Mouse (Mus musculus) MEL (cell line): ENCODE data around the gene Tspan18. TPM values are rescaled to one million over a fixed set of nuclear protein-coding genes. Genes with fewer than 3 reads are reported as not detected.

Source experiments
- DNase-seq: peaks from one replicate; pipeline ENCODE4 v3.0.0; 2011; ENCODE audit warnings: low read depth, low spot score
- H3K27ac ChIP-seq: 2 replicates; pipeline ENCODE4 v1.5.1; 2012; ENCODE audit warnings: low read depth, mild to moderate bottlenecking, control low read depth, low read length, moderate library complexity; ENCODE audit not compliant: control insufficient read depth
- H3K27me3 ChIP-seq, 2 experiments: fragments of 150-350 bp in 1 of 2; sonication (generic) in 1 of 2; 2 replicates each; pipeline ENCODE4 v1.6.1; 2012; ENCODE audit warnings: low read length in 2 of 2, mild to moderate bottlenecking in 2 of 2, improper control_type of control experiment in 1 of 2, moderate library complexity in 1 of 2; ENCODE audit not compliant: insufficient read depth in 2 of 2, control insufficient read depth in 1 of 2
- H3K36me3 ChIP-seq, 2 experiments: 2 replicates each; pipeline ENCODE4 v1.6.1; 2012 to 2014; ENCODE audit warnings: low read length in 2 of 2, improper control_type of control experiment in 1 of 2, inconsistent platforms in 1 of 2, mild to moderate bottlenecking in 1 of 2; ENCODE audit not compliant: insufficient read depth in 2 of 2, control insufficient read depth in 1 of 2
- H3K4me1 ChIP-seq, 2 experiments: fragments of 150-350 bp in 1 of 2; sonication (generic) in 1 of 2; 2 replicates each; pipeline ENCODE4 v1.6.1; 2012; ENCODE audit warnings: low read length in 2 of 2, improper control_type of control experiment in 1 of 2, mild to moderate bottlenecking in 1 of 2; ENCODE audit not compliant: insufficient read depth in 2 of 2, control insufficient read depth in 1 of 2
- H3K4me3 ChIP-seq, 2 experiments: fragments of 150-350 bp in 1 of 2; sonication (generic) in 1 of 2; 2 replicates each; pipeline ENCODE4 v1.5.1; 2012; ENCODE audit warnings: low read depth in 2 of 2, low read length in 2 of 2, mild to moderate bottlenecking in 2 of 2, moderate library complexity in 2 of 2, control low read depth in 1 of 2, improper control_type of control experiment in 1 of 2; ENCODE audit not compliant: control insufficient read depth in 1 of 2, insufficient read depth in 1 of 2
- H3K79me2 ChIP-seq: 2 replicates; pipeline ENCODE4 v1.6.1; 2012; ENCODE audit warnings: mild to moderate bottlenecking, low read length, moderate library complexity; ENCODE audit not compliant: control insufficient read depth, poor library complexity, insufficient read depth
- H3K9ac ChIP-seq: 2 replicates; pipeline ENCODE4 v1.6.1; 2012; ENCODE audit warnings: low read depth, mild to moderate bottlenecking, control low read depth, low read length, moderate library complexity; ENCODE audit not compliant: control insufficient read depth, poor library complexity, severe bottlenecking
- H3K9me3 ChIP-seq: fragments of 150-350 bp; sonication (generic); replicated peaks from 2 replicates; pipeline ENCODE4 v1.6.1; 2012; ENCODE audit warnings: mild to moderate bottlenecking, low read length, improper control_type of control experiment, moderate library complexity; ENCODE audit not compliant: insufficient read depth
- BHLHE40 ChIP-seq: IDR thresholded peaks from 2 replicates; pipeline ENCODE4 v1.6.1; 2012; ENCODE audit warnings: low read depth, mild to moderate bottlenecking, inconsistent platforms, low read length, improper control_type of control experiment, borderline replicate concordance
- CTCF ChIP-seq, 3 experiments: IDR thresholded peaks in 2 of 3; conservative IDR thresholded peaks in 1 of 3; 2 replicates each; pipeline ENCODE4 v1.5.1; 2011 to 2012; ENCODE audit warnings: low read length in 3 of 3, low read depth in 2 of 3, mild to moderate bottlenecking in 2 of 3, improper control_type of control experiment in 1 of 3, inconsistent platforms in 1 of 3, mixed read lengths in 1 of 3, moderate library complexity in 1 of 3; ENCODE audit not compliant: control insufficient read depth in 1 of 3, insufficient read depth in 1 of 3, poor library complexity in 1 of 3, severe bottlenecking in 1 of 3
- EP300 ChIP-seq, 2 experiments: IDR thresholded peaks; 2 replicates each; pipeline ENCODE4 v1.6.1; 2011; ENCODE audit warnings: improper control_type of control experiment in 2 of 2, low read length in 2 of 2, low read depth in 1 of 2, mild to moderate bottlenecking in 1 of 2
- ETS1 ChIP-seq: IDR thresholded peaks from 2 replicates; pipeline ENCODE4 v1.6.1; 2012; ENCODE audit warnings: low read depth, mild to moderate bottlenecking, inconsistent platforms, low read length, improper control_type of control experiment, moderate library complexity
- GABPA ChIP-seq: IDR thresholded peaks from 2 replicates; pipeline ENCODE4 v1.6.1; 2012; ENCODE audit warnings: low read depth, mild to moderate bottlenecking, inconsistent platforms, low read length, improper control_type of control experiment, moderate library complexity
- KAT2A ChIP-seq: conservative IDR thresholded peaks from 2 replicates; pipeline ENCODE4 v1.6.1; 2012; ENCODE audit warnings: low read depth, low read length, improper control_type of control experiment, inconsistent platforms
- MAX ChIP-seq: IDR thresholded peaks from 2 replicates; pipeline ENCODE4 v1.6.1; 2011; ENCODE audit warnings: low read length, improper control_type of control experiment
- MAZ ChIP-seq: IDR thresholded peaks from 2 replicates; pipeline ENCODE4 v1.6.1; 2012; ENCODE audit warnings: low read depth, mild to moderate bottlenecking, inconsistent platforms, low read length, improper control_type of control experiment
- MXI1 ChIP-seq: IDR thresholded peaks from 2 replicates; pipeline ENCODE4 v1.6.1; 2011; ENCODE audit warnings: mild to moderate bottlenecking, low read depth, low read length, improper control_type of control experiment
- NELFE ChIP-seq: IDR thresholded peaks from 2 replicates; pipeline ENCODE4 v1.6.1; 2011; ENCODE audit warnings: low read depth, low read length, improper control_type of control experiment
- NRF1 ChIP-seq: IDR thresholded peaks from 2 replicates; pipeline ENCODE4 v1.6.1; 2014; ENCODE audit warnings: low read depth, mild to moderate bottlenecking, inconsistent platforms, low read length, improper control_type of control experiment, moderate library complexity; ENCODE audit not compliant: poor library complexity, insufficient read depth, severe bottlenecking
- POLR2A ChIP-seq, 2 experiments: IDR thresholded peaks; 2 replicates each; pipeline ENCODE4 v1.6.1; 2011 to 2012; ENCODE audit warnings: low read length in 2 of 2, mild to moderate bottlenecking in 2 of 2, control low read depth in 1 of 2, improper control_type of control experiment in 1 of 2, low read depth in 1 of 2, moderate library complexity in 1 of 2; ENCODE audit not compliant: control insufficient read depth in 1 of 2, insufficient read depth in 1 of 2, poor library complexity in 1 of 2
- POLR2AphosphoS5 ChIP-seq: IDR thresholded peaks from 2 replicates; pipeline ENCODE4 v1.6.1; 2012; ENCODE audit warnings: low read depth, borderline replicate concordance, mild to moderate bottlenecking, inconsistent platforms, low read length, moderate library complexity, mixed read lengths
- RCOR1 ChIP-seq: IDR thresholded peaks from 2 replicates; pipeline ENCODE4 v1.6.1; 2012; ENCODE audit warnings: low read depth, mild to moderate bottlenecking, inconsistent platforms, low read length, improper control_type of control experiment
- SIN3A ChIP-seq: IDR thresholded peaks from 2 replicates; pipeline ENCODE4 v1.6.1; 2012; ENCODE audit warnings: low read length, improper control_type of control experiment, inconsistent platforms
- SMC3 ChIP-seq: IDR thresholded peaks from 2 replicates; pipeline ENCODE4 v1.6.1; 2011; ENCODE audit warnings: low read depth, low read length, improper control_type of control experiment
- TCF12 ChIP-seq: IDR thresholded peaks from 2 replicates; pipeline ENCODE4 v1.6.1; 2014; ENCODE audit warnings: low read depth, mild to moderate bottlenecking, inconsistent platforms, low read length, improper control_type of control experiment, moderate library complexity
- UBTF ChIP-seq: IDR thresholded peaks from 2 replicates; pipeline ENCODE4 v1.6.1; 2012; ENCODE audit warnings: low read depth, mild to moderate bottlenecking, inconsistent platforms, low read length, improper control_type of control experiment, moderate library complexity, borderline replicate concordance; ENCODE audit not compliant: insufficient read depth
- USF1 ChIP-seq: IDR thresholded peaks from 2 replicates; pipeline ENCODE4 v1.6.1; 2014; ENCODE audit warnings: low read depth, mild to moderate bottlenecking, inconsistent platforms, low read length, improper control_type of control experiment, moderate library complexity
- polyA plus RNA-seq, 2 experiments: library from polyadenylated mRNA; stranded (reverse) in 1 of 2; unstranded in 1 of 2; fragments of >175 nt in 1 of 2; fragments of >200 nt in 1 of 2; gene quantifications; 2 replicates each; pipeline versions ENCODE4 v1.2.1 to v1.2.4; 2012; ENCODE audit warnings: low replicate concordance in 2 of 2, low read depth in 1 of 2; ENCODE audit not compliant: insufficient read length in 2 of 2, insufficient read depth in 1 of 2, missing spikeins in 1 of 2
- total RNA-seq: library from RNA; depleted of rRNA; stranded (reverse); fragments of 300-350 nt; gene quantifications from 2 replicates; pipeline ENCODE4 v1.2.3, GENCODE M21; 2012; rRNA removed

The Tspan18 gene
- total RNA-seq (1.5 and 2.2 TPM in 2 replicates), polyA plus RNA-seq (1 to 10 TPM in 1 of 2 experiments, not detected in 1; 4.4 TPM)

GRCm38 (mm10) chr2:93333817-93334731 is at the start of gene Tspan18:
Gene Tspan18, minus strand, starts transcription at chr2:93334505.
- Histone ChIP-seq H3K27ac (no peak within 1 kb of the TSS), H3K9ac (peak within 1 kb of the TSS; percentile 64)

GRCm38 (mm10) chr2:93383831-93384230 is 49.5 kb upstream of the Tspan18 start:
- TF ChIP-seq CTCF (IDR thresholded peaks at IDR 0.05 in 2 of 3, conservative IDR thresholded peaks at IDR 0.05 in 1 of 3; ENCODE audit: control insufficient read depth in 1 of 3, insufficient read depth in 1 of 3, low read depth in 2 of 3, low read length in 3 of 3, poor library complexity in 1 of 3, severe bottlenecking in 1 of 3) (no peak), KAT2A (no peak), BHLHE40 (no peak), RCOR1 (no peak), EP300 (IDR thresholded peaks at IDR 0.05; ENCODE audit: low read depth in 1 of 2, low read length in 2 of 2) (no peak), POLR2AphosphoS5 (no peak)
- H3K36me3 ChIP-seq = no peaks in the 10 kb centered on the region
- peaks cover 0 to 8% of the 10 kb centered on the region in 2 experiments; a peak in 3 of 4 replicates for H3K27me3 ChIP-seq
- DNase-seq = no peak
- no peaks in the 10 kb centered on the region for H3K4me1 ChIP-seq
- H3K79me2 ChIP-seq = no peaks in the 10 kb centered on the region
- no peak overlapping the region for H3K4me3 ChIP-seq
- no peak overlapping the region for H3K27ac ChIP-seq
- no peak overlapping the region for H3K9ac ChIP-seq
- H3K9me3 ChIP-seq = no peaks in the 10 kb centered on the region

More at GRCm38 (mm10) chr2:93333817-93334731, at the start of gene Tspan18:
- Histone ChIP-seq H3K36me3 (0 out of 4 replicates have a peak, but pooled peaks cover 0 to under 1% of the 10 kb centered on the region in 2 experiments), H3K9me3 (no peaks in the 10 kb centered on the region), H3K79me2 (no peaks in the 10 kb centered on the region), H3K4me1 (peaks cover under 1 to 8% of the 10 kb centered on the region in 2 experiments; a peak in 3 of 4 replicates), H3K27me3 (no peaks in the 10 kb centered on the region; a peak in 1 of 4 replicates), H3K4me3 (peak within 1 kb of the TSS; percentile 64 to 91)
- TF ChIP-seq POLR2A (IDR thresholded peaks at IDR 0.05; ENCODE audit: control insufficient read depth in 1 of 2, insufficient read depth in 1 of 2, low read depth in 1 of 2, low read length in 2 of 2, poor library complexity in 1 of 2) (0 out of 4 replicates have a peak, but pooled peaks of 1 of the 2 experiments have one; percentile 32), SMC3 (no peak), NELFE (0 out of 2 replicates have a peak, but pooled peaks have one; percentile 28), NRF1 (peak; percentile 42; the same call in 1 of the 2 replicates), USF1 (no peak), KAT2A (no peak), MXI1 (peak; percentile 55), MAX (no peak), UBTF (0 out of 2 replicates have a peak, but pooled peaks have one; percentile 23), TCF12 (peak; percentile 30; the same call in 1 of the 2 replicates), SIN3A (0 out of 2 replicates have a peak, but pooled peaks have one; percentile 32), ETS1 (no peak), GABPA (no peak), MAZ (0 out of 2 replicates have a peak, but pooled peaks have one; percentile 51)
- peak; percentile 75 for DNase-seq
